Comparison of ENCODE assay signal across 23 mouse cellular contexts in genomic region chr7:78693148-78693547, GRCm38 (mm10). TPM values are rescaled to one million over a fixed set of nuclear protein-coding genes. Genes with fewer than 3 reads are reported as not detected.
"Had no signal": no experiment of that assay in that cellular context is flagged by ENCODE, and none has a peak within 500 bp of the region (broad histone marks: within the 10 kb centered on the region; RNA-seq: fewer than 3 reads in every experiment).

No protein-coding gene starts in this region.

- DNase-seq: gastrocnemius, adult 2 months; gastrocnemius, postnatal 10 days; gastrocnemius, postnatal 25 days; heart, adult 18-20 months; heart, postnatal 10 days; kidney, adult 18-20 months; kidney, adult 8-10 months; kidney, postnatal 14 days; kidney, postnatal 36 days; layer of hippocampus, adult 9-11 months; layer of hippocampus, postnatal 36 days; left cerebral cortex, postnatal 4 days had no signal

- H3K4me1 ChIP-seq: heart, embryonic 10.5 days; heart, embryonic 12.5 days; hindbrain, embryonic 13.5 days; hindbrain, embryonic 15.5 days; limb, embryonic 13.5 days; limb, embryonic 15.5 days; liver, embryonic 12.5 days had no signal

- H3K4me3 ChIP-seq: gastrocnemius, adult 2 months; heart, embryonic 10.5 days; heart, embryonic 12.5 days; hindbrain, embryonic 13.5 days; hindbrain, embryonic 15.5 days; limb, embryonic 13.5 days; limb, embryonic 15.5 days; liver, embryonic 12.5 days had no signal

- H3K4me2 ChIP-seq: heart, embryonic 12.5 days; hindbrain, embryonic 13.5 days; hindbrain, embryonic 15.5 days; limb, embryonic 13.5 days; limb, embryonic 15.5 days; liver, embryonic 12.5 days had no signal

- H3K36me3 ChIP-seq: heart, embryonic 10.5 days; heart, embryonic 12.5 days; hindbrain, embryonic 13.5 days; hindbrain, embryonic 15.5 days; limb, embryonic 13.5 days; limb, embryonic 15.5 days; liver, embryonic 12.5 days had no signal

- H3K27me3 ChIP-seq: heart, embryonic 12.5 days; hindbrain, embryonic 13.5 days; hindbrain, embryonic 15.5 days; limb, embryonic 13.5 days; limb, embryonic 15.5 days; liver, embryonic 12.5 days had no signal

- H3K9me3 ChIP-seq: heart, embryonic 10.5 days; heart, embryonic 12.5 days; hindbrain, embryonic 13.5 days; hindbrain, embryonic 15.5 days; limb, embryonic 13.5 days; limb, embryonic 15.5 days; liver, embryonic 12.5 days had no signal

- ATAC-seq: hindbrain, postnatal 0 days; intestine, postnatal 0 days; liver, embryonic 12.5 days had no signal

- H3K27ac ChIP-seq: gastrocnemius, adult 2 months; heart, embryonic 10.5 days; hindbrain, embryonic 13.5 days; hindbrain, embryonic 15.5 days; hindbrain, postnatal 0 days; kidney, postnatal 0 days; limb, embryonic 13.5 days; limb, embryonic 15.5 days; liver, embryonic 12.5 days had no signal

- H3K9ac ChIP-seq: heart, embryonic 12.5 days; hindbrain, embryonic 13.5 days; hindbrain, embryonic 15.5 days; limb, embryonic 13.5 days; limb, embryonic 15.5 days; liver, embryonic 12.5 days had no signal

RNA-seq across cellular contexts. Expression of gene Ntrk3, which starts 44.7 kb away (rescaled TPM):
- total RNA-seq: hematopoietic stem cell, adult 5-6 weeks had no signal
